Mouse (Mus musculus) thymus, adult 2 months (tissue): ENCODE measurements around the gene Pik3c2b. TPM values are rescaled to one million over a fixed set of nuclear protein-coding genes. Genes with fewer than 3 reads are reported as not detected.

ENCODE experiments used
- DNase-seq: peaks from one replicate; pipeline ENCODE4 v3.0.0; 2021
- H3K27ac ChIP-seq: fragments of 200-500 bp; 2 replicates; pipeline ENCODE4 v1.5.1; 2012; ENCODE audit warnings: low read length, control low read depth; ENCODE audit not compliant: control insufficient read depth, insufficient read depth
- H3K27me3 ChIP-seq: fragments of 200-500 bp; 2 replicates; pipeline ENCODE4 v1.6.1; 2012; ENCODE audit warnings: mild to moderate bottlenecking, low read length, moderate library complexity, mixed read lengths; ENCODE audit not compliant: control insufficient read depth, insufficient read depth
- H3K36me3 ChIP-seq: fragments of 200-500 bp; 2 replicates; pipeline ENCODE4 v1.6.1; 2012; ENCODE audit warnings: mild to moderate bottlenecking, low read length, moderate library complexity; ENCODE audit not compliant: control insufficient read depth, insufficient read depth
- H3K4me1 ChIP-seq: fragments of 200-500 bp; replicated peaks from 2 replicates; pipeline ENCODE4 v1.6.1; 2012; ENCODE audit warnings: low read length; ENCODE audit not compliant: control insufficient read depth, insufficient read depth
- H3K4me3 ChIP-seq: fragments of 200-500 bp; 2 replicates; pipeline ENCODE4 v1.5.1; 2012; ENCODE audit warnings: mild to moderate bottlenecking, low read length, control low read depth, moderate library complexity; ENCODE audit not compliant: control insufficient read depth, insufficient read depth
- CTCF ChIP-seq: fragments of 200-500 bp; IDR thresholded peaks from 2 replicates; pipeline ENCODE4 v1.5.1; 2012; ENCODE audit warnings: mild to moderate bottlenecking, control low read depth, low read length, moderate library complexity, borderline replicate concordance; ENCODE audit not compliant: control insufficient read depth, poor library complexity, insufficient read depth; ENCODE audit errors: extremely low read depth
- POLR2A ChIP-seq: fragments of 200-500 bp; IDR thresholded peaks from 2 replicates; pipeline ENCODE4 v1.6.1; 2012; ENCODE audit warnings: mild to moderate bottlenecking, low read length, control low read depth, moderate library complexity; ENCODE audit not compliant: control insufficient read depth, poor library complexity, insufficient read depth; ENCODE audit errors: extremely low read depth
- WGBS: fragments of 180-500 bp; shearing (Covaris S2); methylation state at CpG from one replicate; pipeline ENCODE4 v1.1.7; 2018; 5-methylcytosine and 5-hydroxymethylcytosine counted together
- polyA plus RNA-seq: library from polyadenylated mRNA; depleted of rRNA; stranded (reverse); fragments of >200 nt; gene quantifications from 2 replicates; pipeline ENCODE4 v1.2.3, GENCODE M21; 2012

The Pik3c2b gene
- polyA plus RNA-seq, 1 experiment = 9.5 TPM

DNA sequence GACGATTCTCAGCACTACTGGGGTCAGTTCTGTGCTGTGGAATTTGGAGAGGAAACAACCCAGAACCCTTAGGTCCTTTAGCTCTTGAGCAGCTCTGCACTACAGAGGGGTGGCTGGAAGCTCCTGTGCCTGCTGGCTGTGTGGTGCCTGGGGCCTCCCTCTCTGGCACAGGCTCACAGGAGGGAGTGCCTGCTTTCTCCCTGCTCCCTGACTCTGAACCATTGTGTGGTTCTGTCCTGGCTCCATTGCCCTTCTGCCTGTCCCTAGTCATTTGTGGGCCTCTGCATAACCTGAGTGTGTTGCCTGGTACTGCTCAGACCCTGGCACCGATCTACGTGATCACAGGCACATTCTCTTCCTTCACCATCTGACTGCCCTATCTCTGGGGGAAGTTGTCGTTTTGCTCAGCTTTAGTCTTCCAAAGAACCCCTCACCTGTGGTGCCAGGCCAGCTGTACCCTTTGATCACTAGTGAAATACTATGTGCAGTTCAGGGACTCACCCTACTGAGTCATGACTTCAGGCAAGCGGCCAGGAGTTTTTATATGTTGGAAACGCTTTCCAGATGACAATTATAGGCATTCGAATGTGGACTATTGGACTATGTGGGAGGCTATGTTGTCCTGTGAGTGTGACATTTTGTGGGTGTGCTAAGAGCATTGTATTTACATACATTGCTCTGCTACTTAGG, 12.0 kb downstream of the Pik3c2b start:
- peaks cover 5% of the 10 kb centered on the region for H3K4me1 ChIP-seq
- no peak for DNase-seq
- no peaks in the 10 kb centered on the region for H3K27me3 ChIP-seq
- H3K4me3 ChIP-seq = no peak overlapping the region
- no peaks in the 10 kb centered on the region for H3K36me3 ChIP-seq
- no peak overlapping the region for H3K27ac ChIP-seq
- TF ChIP-seq POLR2A (no peak), CTCF (no peak)
- 34% methylated on average over 7 of the region's 7 CpGs for WGBS

DNA sequence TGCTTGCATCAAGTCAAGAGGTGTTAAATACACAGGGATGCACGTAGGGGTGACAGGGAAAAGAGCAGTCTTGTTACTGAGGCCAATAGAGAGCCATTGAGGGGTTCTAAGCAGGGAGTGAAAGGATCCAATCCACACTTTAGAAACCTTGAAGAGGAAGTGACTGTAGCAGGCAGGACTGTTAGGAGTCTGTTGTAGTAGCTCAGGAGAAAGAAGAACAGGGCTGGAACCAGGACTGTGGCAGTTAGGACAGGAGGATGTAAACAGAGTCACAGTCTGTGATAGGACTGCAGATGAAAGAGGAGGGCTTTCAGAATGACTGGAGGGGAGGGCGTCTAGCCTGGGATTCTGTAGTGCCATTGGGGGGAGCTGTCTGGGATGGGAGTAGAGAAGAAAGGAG, 14.1 kb downstream of the Pik3c2b start:
- TF ChIP-seq CTCF = no peak
- no peak for TF ChIP-seq POLR2A
- Histone ChIP-seq H3K36me3 (no peaks in the 10 kb centered on the region), H3K4me3 (no peak overlapping the region), H3K27ac (no peak overlapping the region), H3K4me1 (peaks cover 5% of the 10 kb centered on the region), H3K27me3 (no peaks in the 10 kb centered on the region)
- no peak for DNase-seq
- WGBS = 87% methylated on average over 2 of the region's 2 CpGs

- Histone ChIP-seq H3K4me1 (peaks cover 5% of the 10 kb centered on the region), H3K27ac (no peak overlapping the region), H3K4me3 (no peak overlapping the region), H3K36me3 (no peaks in the 10 kb centered on the region), H3K27me3 (no peaks in the 10 kb centered on the region)
- 81% methylated on average over 4 of the region's 4 CpGs for WGBS
- TF ChIP-seq CTCF = no peak
- no peak for TF ChIP-seq POLR2A
- DNase-seq = no peak
Observed at GRCm38 (mm10) chr1:133060681-133061080, 15.2 kb downstream of the Pik3c2b start.

GRCm38 (mm10) chr1:133063164-133063563, 17.7 kb downstream of the Pik3c2b start:
- WGBS = 96% methylated on average over 6 of the region's 6 CpGs
- DNase-seq = no peak
- H3K27me3 ChIP-seq = no peaks in the 10 kb centered on the region
- TF ChIP-seq CTCF (no peak), POLR2A (no peak)
- H3K36me3 ChIP-seq = no peaks in the 10 kb centered on the region
- no peak overlapping the region for H3K4me3 ChIP-seq
- H3K4me1 ChIP-seq = no peaks in the 10 kb centered on the region
- H3K27ac ChIP-seq = no peak overlapping the region

- H3K4me1 ChIP-seq = peaks cover 31% of the 10 kb centered on the region
- H3K4me3 ChIP-seq = no peak overlapping the region
- 89% methylated on average over 5 of the region's 5 CpGs for WGBS
- H3K27me3 ChIP-seq = no peaks in the 10 kb centered on the region
- no peak for DNase-seq
- H3K27ac ChIP-seq = no peak overlapping the region
- no peaks in the 10 kb centered on the region for H3K36me3 ChIP-seq
- TF ChIP-seq POLR2A = no peak
- no peak for TF ChIP-seq CTCF
Observed at GRCm38 (mm10) chr1:133068268-133068667, 22.8 kb downstream of the Pik3c2b start.

GRCm38 (mm10) chr1:133068669-133069274, 23.3 kb downstream of the Pik3c2b start:
- no peak overlapping the region for H3K27ac ChIP-seq
- H3K4me3 ChIP-seq = no peak overlapping the region
- no peak for TF ChIP-seq POLR2A
- no peak for TF ChIP-seq CTCF
- no peaks in the 10 kb centered on the region for H3K27me3 ChIP-seq
- H3K4me1 ChIP-seq = peaks cover 36% of the 10 kb centered on the region
- no peaks in the 10 kb centered on the region for H3K36me3 ChIP-seq
- 97% methylated on average over 15 of the region's 15 CpGs for WGBS
- no peak for DNase-seq
